Mouse (Mus musculus): Measurements from ENCODE around the gene Ncmap. TPM values are rescaled to one million over a fixed set of nuclear protein-coding genes. Genes with fewer than 3 reads are reported as not detected.

Ncmap gene
- polyA plus RNA-seq (2012; rRNA removed) = 0.73 and 0.74 TPM in 2 replicates

GRCm38 (mm10) chr4:135397991-135398390 lies at the start of gene Ncmap:
Gene Ncmap, minus strand, starts transcription at chr4:135398227.
- no peak for DNase-seq (ENCODE audit: low read depth, low spot score)
- 1% methylated on average over 29 of the region's 29 CpGs for WGBS

GRCm38 (mm10) chr4:135442473-135442872 lies 44.4 kb upstream of the Ncmap start:
- DNase-seq (ENCODE audit: low read depth, low spot score) = no peak
- WGBS = 60% methylated on average over 5 of the region's 5 CpGs

- WGBS = 26% methylated on average over 9 of the region's 9 CpGs
- peak; percentile 39 for DNase-seq (ENCODE audit: low read depth, low spot score)
Observed at GRCm38 (mm10) chr4:135439904-135440522, 42.0 kb upstream of the Ncmap start.

- WGBS = under 1% methylated on average over 15 of the region's 15 CpGs
- DNase-seq (ENCODE audit: low read depth, low spot score) = peak; percentile 79
Observed at GRCm38 (mm10) chr4:135439188-135439647, 41.2 kb upstream of the Ncmap start.

GRCm38 (mm10) chr4:135437924-135438323 lies 39.9 kb upstream of the Ncmap start:
- DNase-seq (ENCODE audit: low read depth, low spot score) = no peak

GRCm38 (mm10) chr4:135436291-135436690 lies 38.3 kb upstream of the Ncmap start:
- DNase-seq (ENCODE audit: low read depth, low spot score) = no peak
- WGBS = 53% methylated on average over 13 of the region's 13 CpGs

GRCm38 (mm10) chr4:135434395-135434789 lies 36.4 kb upstream of the Ncmap start:
- 21% methylated on average over 11 of the region's 11 CpGs for WGBS
- DNase-seq (ENCODE audit: low read depth, low spot score) = no peak

- under 1% methylated on average over 77 of the region's 79 CpGs for WGBS
Observed at GRCm38 (mm10) chr4:135433443-135434394, 35.7 kb upstream of the Ncmap start, which contains the start of gene Rcan3. Gene Rcan3, minus strand, starts transcription at chr4:135433853.

GRCm38 (mm10) chr4:135433086-135433442 lies 35.0 kb upstream of the Ncmap start:
- no peak for DNase-seq (ENCODE audit: low read depth, low spot score)
- WGBS = 12% methylated on average over 10 of the region's 10 CpGs

More at GRCm38 (mm10) chr4:135433443-135434394, 35.7 kb upstream of the Ncmap start, which contains the start of gene Rcan3:
- peak; percentile 65 for DNase-seq (ENCODE audit: low read depth, low spot score)

GRCm38 (mm10) chr4:135429990-135430760 lies 32.1 kb upstream of the Ncmap start:
- DNase-seq (ENCODE audit: low read depth, low spot score) = no peak
- WGBS = 58% methylated on average over 8 of the region's 8 CpGs

GRCm38 (mm10) chr4:135429383-135429782 lies 31.4 kb upstream of the Ncmap start:
- WGBS = 88% methylated on average over 4 of the region's 4 CpGs
- no peak for DNase-seq (ENCODE audit: low read depth, low spot score)

GRCm38 (mm10) chr4:135426587-135426986 lies 28.6 kb upstream of the Ncmap start:
- no peak for DNase-seq (ENCODE audit: low read depth, low spot score)
- WGBS = 93% methylated on average over 7 of the region's 7 CpGs

GRCm38 (mm10) chr4:135425625-135426024 lies 27.6 kb upstream of the Ncmap start:
- no peak for DNase-seq (ENCODE audit: low read depth, low spot score)
- WGBS = 48% methylated on average over 9 of the region's 9 CpGs

GRCm38 (mm10) chr4:135420961-135421360 lies 22.9 kb upstream of the Ncmap start:
- 88% methylated on average over 13 of the region's 13 CpGs for WGBS
- DNase-seq (ENCODE audit: low read depth, low spot score) = no peak

GRCm38 (mm10) chr4:135420416-135420815 lies 22.4 kb upstream of the Ncmap start:
- DNase-seq (ENCODE audit: low read depth, low spot score) = no peak
- WGBS = 88% methylated on average over 11 of the region's 11 CpGs

- no peak for DNase-seq (ENCODE audit: low read depth, low spot score)
- WGBS = 91% methylated on average over 21 of the region's 21 CpGs
Observed at GRCm38 (mm10) chr4:135419996-135420395, 22.0 kb upstream of the Ncmap start.

- no peak for DNase-seq (ENCODE audit: low read depth, low spot score)
- WGBS = 90% methylated on average over 21 of the region's 21 CpGs
Observed at GRCm38 (mm10) chr4:135416367-135416766, 18.3 kb upstream of the Ncmap start.

- no peak for DNase-seq (ENCODE audit: low read depth, low spot score)
- 77% methylated on average over 8 of the region's 8 CpGs for WGBS
Observed at GRCm38 (mm10) chr4:135413491-135413890, 15.5 kb upstream of the Ncmap start.

- no peak for DNase-seq (ENCODE audit: low read depth, low spot score)
- 22% methylated on average over 4 of the region's 4 CpGs for WGBS
Observed at GRCm38 (mm10) chr4:135411633-135412032, 13.6 kb upstream of the Ncmap start.

GRCm38 (mm10) chr4:135406180-135406579 lies 8.2 kb upstream of the Ncmap start:
- WGBS = 19% methylated on average over 5 of the region's 5 CpGs
- DNase-seq (ENCODE audit: low read depth, low spot score) = no peak

Measured in large intestine, adult 2 months (tissue).